Mouse (Mus musculus) ES-E14 (cell line): Measurements from ENCODE around the gene Trp53tg5.

ENCODE experiments used
- HCFC1 ChIP-seq: IDR thresholded peaks from 2 replicates; pipeline ENCODE4 v1.6.1; 2012; ENCODE audit warnings: low read length, inconsistent platforms, borderline replicate concordance; ENCODE audit not compliant: insufficient read depth
- MAFK ChIP-seq: IDR thresholded peaks from 2 replicates; pipeline ENCODE4 v1.6.1; 2014; ENCODE audit warnings: mild to moderate bottlenecking, low read depth, low read length, inconsistent platforms; ENCODE audit not compliant: insufficient read depth
- ZC3H11A ChIP-seq: IDR thresholded peaks from 2 replicates; pipeline ENCODE4 v1.6.1; 2012; ENCODE audit warnings: low read depth, mild to moderate bottlenecking, inconsistent platforms, low read length, borderline replicate concordance

DNA sequence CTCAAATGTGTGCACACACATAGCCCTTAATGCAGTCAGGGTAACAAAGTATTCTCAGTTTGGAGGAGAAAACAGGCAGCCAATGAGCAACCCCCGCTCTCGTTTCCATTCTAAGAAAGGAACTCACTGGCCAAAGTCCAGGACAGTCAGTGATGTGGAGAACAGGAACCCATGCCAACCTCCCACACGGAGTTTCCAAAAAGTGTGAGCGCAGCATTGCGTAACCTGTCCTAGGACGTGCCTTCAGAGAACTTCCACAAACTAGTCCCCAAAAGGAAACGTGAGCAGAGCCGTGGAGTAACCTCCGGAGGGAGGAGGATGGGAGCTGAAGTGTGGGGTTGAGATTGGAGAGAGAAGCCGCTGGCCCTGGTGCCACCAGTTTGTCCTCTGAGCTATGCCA, 18.7 kb downstream of the Trp53tg5 start:
- TF ChIP-seq ZC3H11A (no peak), MAFK (no peak), HCFC1 (no peak)
